Mouse (Mus musculus) heart, embryonic 15.5 days (tissue): ENCODE measurements at regions not wholly inside any gene's neighbourhood (a gene's known extent, or its start where the extent isn't known, plus 50 kb on each side); places are given as distances from the start of the nearest gene placed in this dataset.

ENCODE experiments used
- ATAC-seq: fragments of 200-750 bp; cut with Nextera tagmentation; replicated peaks from 2 replicates; pipeline ENCODE4 v1.8.0; 2017; ENCODE audit warnings: low read depth, moderate TSS enrichment; ENCODE audit not compliant: insufficient number of reproducible peaks, insufficient read depth, low FRiP score
- H3K27ac ChIP-seq: fragments of 300-500 bp; sonication (generic); 2 replicates; pipeline ENCODE4 v1.5.1; 2015; ENCODE audit warnings: mild to moderate bottlenecking, inconsistent platforms
- H3K27me3 ChIP-seq: fragments of 300-500 bp; sonication (generic); 2 replicates; pipeline ENCODE4 v1.6.1; 2015; ENCODE audit warnings: inconsistent platforms
- H3K36me3 ChIP-seq: fragments of 300-500 bp; sonication (generic); 2 replicates; pipeline ENCODE4 v1.6.1; 2015; ENCODE audit warnings: mild to moderate bottlenecking, inconsistent platforms
- H3K4me1 ChIP-seq: fragments of 300-500 bp; sonication (generic); replicated peaks from 2 replicates; pipeline ENCODE4 v1.6.1; 2015; ENCODE audit warnings: inconsistent platforms
- H3K4me2 ChIP-seq: fragments of 300-500 bp; sonication (generic); 2 replicates; pipeline ENCODE4 v1.6.1; 2015; ENCODE audit warnings: inconsistent platforms, mild to moderate bottlenecking, moderate library complexity
- H3K4me3 ChIP-seq: fragments of 300-500 bp; sonication (generic); 2 replicates; pipeline ENCODE4 v1.5.1; 2015; ENCODE audit warnings: mild to moderate bottlenecking, inconsistent platforms
- H3K9ac ChIP-seq: fragments of 300-500 bp; sonication (generic); 2 replicates; pipeline ENCODE4 v1.6.1; 2015; ENCODE audit warnings: mild to moderate bottlenecking, inconsistent platforms
- H3K9me3 ChIP-seq: fragments of 300-500 bp; sonication (generic); replicated peaks from 2 replicates; pipeline ENCODE4 v1.6.1; 2016; ENCODE audit warnings: inconsistent platforms
- WGBS: fragments of 180-500 bp; shearing (Covaris S2); methylation state at CpG from one replicate; pipeline ENCODE4 v1.1.7; 2015; ENCODE audit warnings: mixed read lengths; 5-methylcytosine and 5-hydroxymethylcytosine counted together

- no peaks in the 10 kb centered on the region for H3K9me3 ChIP-seq
- 69% methylated on average over 6 of the region's 6 CpGs for WGBS
- H3K27me3 ChIP-seq = no peaks in the 10 kb centered on the region
- H3K9ac ChIP-seq = no peak overlapping the region
- no peaks in the 10 kb centered on the region; the same call in 1 of the 2 replicates for H3K4me1 ChIP-seq
- no peaks in the 10 kb centered on the region for H3K36me3 ChIP-seq
- H3K27ac ChIP-seq = no peak overlapping the region
- no peak overlapping the region for H3K4me2 ChIP-seq
- no peak overlapping the region for H3K4me3 ChIP-seq
- ATAC-seq = no peak
These were observed 258.3 kb downstream of the Cdh26 start for GRCm38 (mm10) chr2:178688586-178688985.

GRCm38 (mm10) chr2:178691190-178691864 lies 261.0 kb downstream of the Cdh26 start:
- H3K36me3 ChIP-seq = no peaks in the 10 kb centered on the region
- ATAC-seq = no peak
- H3K4me2 ChIP-seq = no peak overlapping the region
- H3K4me1 ChIP-seq = no peaks in the 10 kb centered on the region; the same call in 1 of the 2 replicates
- H3K27me3 ChIP-seq = no peaks in the 10 kb centered on the region
- no peak overlapping the region for H3K9ac ChIP-seq
- H3K9me3 ChIP-seq = no peaks in the 10 kb centered on the region
- H3K27ac ChIP-seq = no peak overlapping the region
- 63% methylated on average over 13 of the region's 13 CpGs for WGBS
- no peak overlapping the region for H3K4me3 ChIP-seq

GRCm38 (mm10) chr2:178691865-178692228 lies 261.5 kb downstream of the Cdh26 start:
- H3K4me2 ChIP-seq = no peak overlapping the region
- no peaks in the 10 kb centered on the region for H3K9me3 ChIP-seq
- ATAC-seq = no peak
- no peak overlapping the region for H3K27ac ChIP-seq
- H3K4me1 ChIP-seq = no peaks in the 10 kb centered on the region; the same call in 1 of the 2 replicates
- no peak overlapping the region for H3K4me3 ChIP-seq
- H3K36me3 ChIP-seq = no peaks in the 10 kb centered on the region
- H3K9ac ChIP-seq = no peak overlapping the region
- H3K27me3 ChIP-seq = no peaks in the 10 kb centered on the region
- 61% methylated on average over 4 of the region's 4 CpGs for WGBS

GRCm38 (mm10) chr2:178692231-178692630 lies 261.9 kb downstream of the Cdh26 start:
- Histone ChIP-seq H3K4me2 (no peak overlapping the region), H3K36me3 (no peaks in the 10 kb centered on the region), H3K4me3 (no peak overlapping the region), H3K4me1 (no peaks in the 10 kb centered on the region; the same call in 1 of the 2 replicates), H3K27ac (no peak overlapping the region), H3K27me3 (no peaks in the 10 kb centered on the region), H3K9me3 (no peaks in the 10 kb centered on the region), H3K9ac (no peak overlapping the region)
- ATAC-seq = no peak
- 78% methylated on average over 3 of the region's 3 CpGs for WGBS

- no peak overlapping the region for H3K27ac ChIP-seq
- no peaks in the 10 kb centered on the region for H3K27me3 ChIP-seq
- no peak overlapping the region for H3K4me2 ChIP-seq
- H3K4me3 ChIP-seq = no peak overlapping the region
- no peaks in the 10 kb centered on the region for H3K4me1 ChIP-seq
- no peaks in the 10 kb centered on the region for H3K9me3 ChIP-seq
- no peak for ATAC-seq
- H3K9ac ChIP-seq = no peak overlapping the region
- H3K36me3 ChIP-seq = no peaks in the 10 kb centered on the region
- WGBS = 62% methylated on average over 13 of the region's 13 CpGs
These were observed 268.3 kb downstream of the Cdh26 start for GRCm38 (mm10) chr2:178698648-178699047.

- H3K9me3 ChIP-seq = no peaks in the 10 kb centered on the region
- H3K36me3 ChIP-seq = no peaks in the 10 kb centered on the region
- ATAC-seq = no peak
- no peaks in the 10 kb centered on the region for H3K4me1 ChIP-seq
- no peaks in the 10 kb centered on the region for H3K27me3 ChIP-seq
- no peak overlapping the region for H3K27ac ChIP-seq
- H3K4me2 ChIP-seq = no peak overlapping the region
- H3K9ac ChIP-seq = no peak overlapping the region
- no peak overlapping the region for H3K4me3 ChIP-seq
- 56% methylated on average over 3 of the region's 3 CpGs for WGBS
These were observed 270.5 kb downstream of the Cdh26 start for GRCm38 (mm10) chr2:178700825-178701224.

- no peak for ATAC-seq
- Histone ChIP-seq H3K4me1 (no peaks in the 10 kb centered on the region), H3K4me3 (no peak overlapping the region), H3K9me3 (no peaks in the 10 kb centered on the region), H3K4me2 (no peak overlapping the region), H3K9ac (no peak overlapping the region), H3K27ac (no peak overlapping the region), H3K27me3 (no peaks in the 10 kb centered on the region), H3K36me3 (no peaks in the 10 kb centered on the region)
- 68% methylated on average over 3 of the region's 3 CpGs for WGBS
These were observed 274.2 kb downstream of the Cdh26 start for GRCm38 (mm10) chr2:178704510-178704909.

- no peak overlapping the region for H3K27ac ChIP-seq
- H3K27me3 ChIP-seq = no peaks in the 10 kb centered on the region
- no peaks in the 10 kb centered on the region for H3K4me1 ChIP-seq
- no peaks in the 10 kb centered on the region for H3K36me3 ChIP-seq
- H3K9me3 ChIP-seq = no peaks in the 10 kb centered on the region
- WGBS = 69% methylated on average over 2 of the region's 2 CpGs
- ATAC-seq = no peak
- H3K4me2 ChIP-seq = no peak overlapping the region
- H3K9ac ChIP-seq = no peak overlapping the region
- H3K4me3 ChIP-seq = no peak overlapping the region
These were observed 278.3 kb downstream of the Cdh26 start for GRCm38 (mm10) chr2:178708649-178709048.

- ATAC-seq = no peak
- 64% methylated on average over 5 of the region's 5 CpGs for WGBS
- no peaks in the 10 kb centered on the region for H3K27me3 ChIP-seq
- H3K27ac ChIP-seq = no peak overlapping the region
- no peaks in the 10 kb centered on the region for H3K36me3 ChIP-seq
- H3K9ac ChIP-seq = no peak overlapping the region
- H3K4me3 ChIP-seq = no peak overlapping the region
- H3K4me1 ChIP-seq = no peaks in the 10 kb centered on the region
- no peaks in the 10 kb centered on the region for H3K9me3 ChIP-seq
- H3K4me2 ChIP-seq = no peak overlapping the region
These were observed 279.0 kb downstream of the Cdh26 start for GRCm38 (mm10) chr2:178709192-178709881.

GRCm38 (mm10) chr2:178710001-178710400 lies 279.7 kb downstream of the Cdh26 start:
- no peak overlapping the region for H3K4me3 ChIP-seq
- H3K9ac ChIP-seq = no peak overlapping the region
- H3K27me3 ChIP-seq = no peaks in the 10 kb centered on the region
- no peak for ATAC-seq
- no peak overlapping the region for H3K27ac ChIP-seq
- H3K4me2 ChIP-seq = no peak overlapping the region
- H3K4me1 ChIP-seq = no peaks in the 10 kb centered on the region
- WGBS = 76% methylated on average over 3 of the region's 3 CpGs
- H3K9me3 ChIP-seq = no peaks in the 10 kb centered on the region
- H3K36me3 ChIP-seq = no peaks in the 10 kb centered on the region

- H3K9ac ChIP-seq = no peak overlapping the region
- 59% methylated on average over 5 of the region's 5 CpGs for WGBS
These were observed 281.3 kb downstream of the Cdh26 start for GRCm38 (mm10) chr2:178711587-178712080.

More at GRCm38 (mm10) chr2:178711587-178712080, 281.3 kb downstream of the Cdh26 start:
- no peak overlapping the region for H3K4me2 ChIP-seq
- no peak for ATAC-seq
- H3K9me3 ChIP-seq = no peaks in the 10 kb centered on the region
- no peaks in the 10 kb centered on the region for H3K27me3 ChIP-seq
- no peak overlapping the region for H3K4me3 ChIP-seq
- no peaks in the 10 kb centered on the region for H3K36me3 ChIP-seq
- H3K4me1 ChIP-seq = no peaks in the 10 kb centered on the region
- no peak overlapping the region for H3K27ac ChIP-seq
